ENCODE assay signal across 9 mouse cellular contexts in genomic region chr1:86434001-86434400, GRCm38 (mm10). TPM values are rescaled to one million over a fixed set of nuclear protein-coding genes. Genes with fewer than 3 reads are reported as not detected.
DNase-seq lines count a peak whose midpoint lies in the region; ATAC-seq lines count a peak whose summit lies in the region.
"Had no signal": no experiment of that assay in that cellular context is flagged by ENCODE, and none has a peak within 500 bp of the region (broad histone marks: within the 10 kb centered on the region; RNA-seq: fewer than 3 reads in every experiment).

No protein-coding gene starts in this region.

- no peaks in the 10 kb centered on the region for H3K9me3 ChIP-seq in heart, embryonic 10.5 days
- H3K9me3 ChIP-seq in limb, embryonic 10.5 days (replicated peaks) = no peaks in the 10 kb centered on the region
- no peaks in the 10 kb centered on the region for H3K9me3 ChIP-seq in midbrain, embryonic 11.5 days (ENCODE audit: control insufficient read depth, low read length)

- no peaks in the 10 kb centered on the region for H3K27me3 ChIP-seq in heart, embryonic 10.5 days (ENCODE audit: insufficient read depth, poor library complexity, severe bottlenecking)
- H3K27me3 ChIP-seq in limb, embryonic 10.5 days (ENCODE audit: low read depth, poor library complexity, severe bottlenecking) = peaks cover 4% of the 10 kb centered on the region; the same call in 1 of the 2 replicates
- H3K27me3 ChIP-seq in midbrain, embryonic 11.5 days (ENCODE audit: control insufficient read depth, insufficient read depth, low read length) = no peaks in the 10 kb centered on the region

- H3K36me3 ChIP-seq in heart, embryonic 10.5 days = no peaks in the 10 kb centered on the region
- no peaks in the 10 kb centered on the region for H3K36me3 ChIP-seq in limb, embryonic 10.5 days
- no peaks in the 10 kb centered on the region for H3K36me3 ChIP-seq in midbrain, embryonic 11.5 days (ENCODE audit: control insufficient read depth, insufficient read depth, low read length)

- peak; percentile 73 for DNase-seq in gastrocnemius, adult 18-20 months (ENCODE audit: low spot score)
- no peak for DNase-seq in gastrocnemius, postnatal 25 days
- DNase-seq in cerebellum, postnatal 10 days = peak; percentile 78 to 81
- DNase-seq in heart, embryonic 10.5 days (ENCODE audit: low spot score) = no peak
- DNase-seq in limb, embryonic 10.5 days (ENCODE audit: low spot score) = no peak
- peak; percentile 96 for DNase-seq in midbrain, embryonic 11.5 days (ENCODE audit: low spot score, missing footprints)
- DNase-seq in testis, postnatal 14 days (ENCODE audit: low spot score) = peak; percentile 72

- H3K4me3 ChIP-seq in heart, embryonic 10.5 days = peak overlapping the region; percentile 61
- H3K4me3 ChIP-seq in limb, embryonic 10.5 days = peak overlapping the region; percentile 55
- H3K4me3 ChIP-seq in midbrain, embryonic 11.5 days (ENCODE audit: low read depth, low read length) = peak overlapping the region; percentile 17; the same call in 1 of the 2 replicates

- ATAC-seq in CD4-positive, CD25-positive, alpha-beta regulatory T cell, adult 4 months = peak; percentile 23
- peak; percentile 66; the same call in 1 of the 2 replicates for ATAC-seq in midbrain, embryonic 11.5 days (ENCODE audit: low FRiP score)

- H3K4me2 ChIP-seq in midbrain, embryonic 11.5 days = peak overlapping the region; percentile 60

- H3K27ac ChIP-seq in heart, embryonic 10.5 days = peak overlapping the region; percentile 98
- peak overlapping the region; percentile 94 for H3K27ac ChIP-seq in limb, embryonic 10.5 days
- peak overlapping the region; percentile 100 for H3K27ac ChIP-seq in midbrain, embryonic 11.5 days (ENCODE audit: low read depth, low read length)

- peaks cover 51% of the 10 kb centered on the region for H3K4me1 ChIP-seq in heart, embryonic 10.5 days
- peaks cover 30% of the 10 kb centered on the region for H3K4me1 ChIP-seq in limb, embryonic 10.5 days
- H3K4me1 ChIP-seq in midbrain, embryonic 11.5 days (ENCODE audit: control insufficient read depth, insufficient read depth, low read length) = peaks cover 24% of the 10 kb centered on the region

- H3K9ac ChIP-seq in midbrain, embryonic 11.5 days (ENCODE audit: low read length) = peak overlapping the region; percentile 70

- 1% methylated on average over 12 of the region's 12 CpGs for WGBS in heart, embryonic 10.5 days
- WGBS in limb, embryonic 10.5 days = 1% methylated on average over 12 of the region's 12 CpGs
- WGBS in midbrain, embryonic 11.5 days = 1% methylated on average over 11 of the region's 12 CpGs

RNA-seq across cellular contexts. Expression of gene Tex44, which starts 7.9 kb away (rescaled TPM):
- not detected for total RNA-seq in gastrocnemius, adult 18-20 months (2021)
- total RNA-seq in gastrocnemius, postnatal 25 days (2021) = not detected
- polyA plus RNA-seq in CD4-positive, CD25-positive, alpha-beta regulatory T cell, adult 4 months (2017; shearing (Covaris generic)) = not detected
- not detected in 2 replicates for polyA plus RNA-seq in heart, embryonic 10.5 days (2016; fragmentation: Nextera tagmentation; extraction: Ambion mirVana)
- not detected in 2 replicates for polyA plus RNA-seq in limb, embryonic 10.5 days (2016; fragmentation: Nextera tagmentation; extraction: Ambion mirVana)
- polyA plus RNA-seq in midbrain, embryonic 11.5 days (2014; fragmentation: Nextera tagmentation; extraction: Ambion mirVana) = not detected in 2 replicates
- total RNA-seq: heart, postnatal 36 days had no signal

RNA-seq across cellular contexts. Expression of gene Nmur1, which starts 8.0 kb away (rescaled TPM):
- not detected for total RNA-seq in gastrocnemius, adult 18-20 months (2021)
- total RNA-seq in gastrocnemius, postnatal 25 days (2021) = not detected
- polyA plus RNA-seq in CD4-positive, CD25-positive, alpha-beta regulatory T cell, adult 4 months (2017; shearing (Covaris generic)) = 1 to 10 TPM; 1.5 to 4.0 TPM
- 0.10 TPM in 1 of 2 replicates, not detected in the other for polyA plus RNA-seq in heart, embryonic 10.5 days (2016; fragmentation: Nextera tagmentation; extraction: Ambion mirVana)
- polyA plus RNA-seq in limb, embryonic 10.5 days (2016; fragmentation: Nextera tagmentation; extraction: Ambion mirVana) = 0.15 and 0.24 TPM in 2 replicates
- not detected in 2 replicates for polyA plus RNA-seq in midbrain, embryonic 11.5 days (2014; fragmentation: Nextera tagmentation; extraction: Ambion mirVana)
- total RNA-seq: heart, postnatal 36 days had no signal

Comparison
In these comparisons a context has a peak if more than half of its experiments do, and no peak if none do; other contexts are left out.
1. DNase-seq: peak in gastrocnemius, adult 18-20 months (single experiment), cerebellum, postnatal 10 days (2 of 2), midbrain, embryonic 11.5 days (single experiment) and testis, postnatal 14 days (single experiment); none in gastrocnemius, postnatal 25 days (single experiment), heart, embryonic 10.5 days (single experiment) and limb, embryonic 10.5 days (single experiment).
2. Peak in every context shown above with its lines, with median percentiles within 50 percentile points of each other: H3K27ac ChIP-seq and H3K4me3 ChIP-seq.